Mouse (Mus musculus) gastrocnemius, postnatal 14 days (tissue): ENCODE measurements at regions not wholly inside any gene's neighbourhood (a gene's known extent, or its start where the extent isn't known, plus 50 kb on each side); places are given as distances from the start of the nearest gene placed in this dataset.

Source experiments
- DNase-seq: peaks from one replicate; pipeline ENCODE4 v3.0.0; 2021; ENCODE audit warnings: mixed read lengths
- intact Hi-C: fragments of 180-260 bp; cut with DNase I; formaldehyde crosslinking; loops from one replicate; pipeline ENCODE4 v1.15.1; 2025; ENCODE audit warnings: low total_unique reads

DNA sequence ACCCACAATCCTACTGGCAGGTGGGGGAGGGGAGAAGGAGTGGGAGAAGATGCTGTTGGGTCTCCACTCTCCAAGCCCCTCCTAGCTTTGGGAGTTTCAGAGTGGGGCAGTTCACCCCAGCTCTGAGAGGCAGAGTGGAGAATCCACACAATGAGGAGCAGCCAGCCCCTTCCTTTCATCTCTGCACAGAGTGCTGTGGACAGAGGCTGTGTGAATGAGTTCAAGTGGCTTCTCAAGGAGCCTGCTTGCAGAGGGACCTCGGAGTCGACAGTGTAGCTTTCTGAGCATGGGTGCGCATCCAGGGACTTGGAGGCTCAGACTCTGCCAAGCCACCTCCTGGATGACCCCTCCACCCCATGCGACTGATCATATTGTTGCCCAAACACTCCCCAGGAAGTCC is 88.9 kb upstream of the Gm26897 start:
- no peak for DNase-seq
- intact Hi-C loops = no loop called here

GRCm38 (mm10) chr5:111647686-111648200 is 86.0 kb upstream of the Gm26897 start:
- no peak for DNase-seq

GRCm38 (mm10) chr5:111648481-111648880 is 85.2 kb upstream of the Gm26897 start:
- DNase-seq = no peak
- intact Hi-C loops = no loop called here

More at GRCm38 (mm10) chr5:111647686-111648200, 86.0 kb upstream of the Gm26897 start:
- intact Hi-C loops = no loop called here

DNA sequence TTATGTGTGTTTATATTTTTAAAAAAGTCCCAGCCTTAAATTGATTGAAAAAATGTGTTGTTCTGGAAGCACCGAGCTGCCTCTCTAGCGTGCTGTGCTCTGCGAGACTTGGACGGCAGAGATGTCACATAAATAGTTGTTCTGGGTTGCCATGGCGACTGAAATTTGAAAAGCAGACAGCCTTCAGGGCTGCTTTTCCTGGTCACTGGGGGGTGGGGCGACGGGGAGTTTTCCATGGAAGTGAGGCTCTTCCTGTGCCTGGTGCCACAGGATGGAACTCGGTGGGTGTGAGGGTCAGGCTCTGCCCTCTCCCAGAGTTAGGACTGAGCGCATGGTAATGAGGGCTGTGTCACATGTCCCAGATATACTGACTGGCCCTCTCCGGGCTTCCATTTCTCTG is 84.7 kb upstream of the Gm26897 start:
- peak; percentile 75 for DNase-seq

DNA sequence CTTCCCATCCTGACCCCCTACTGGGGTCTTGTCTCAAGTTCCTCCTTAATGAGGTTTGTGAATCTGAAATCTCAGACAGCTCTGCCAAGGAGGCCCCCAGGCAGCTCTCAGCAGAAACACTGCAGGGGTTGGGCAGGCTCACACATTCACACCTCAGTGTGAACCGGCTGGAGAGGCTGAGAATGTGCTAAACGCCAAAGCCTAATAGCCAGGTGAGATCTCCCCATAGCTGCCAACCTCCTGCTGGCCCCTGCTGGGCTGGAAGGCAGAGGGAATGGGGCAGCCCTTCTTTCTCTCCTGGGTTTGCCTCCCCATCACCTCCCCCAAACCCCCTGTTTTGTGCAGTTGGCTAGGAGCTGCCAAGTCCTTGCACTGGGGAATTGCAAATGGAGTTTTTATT is 81.3 kb upstream of the Gm26897 start:
- no peak for DNase-seq
- intact Hi-C loops = no loop called here

More for the DNA sequence above, 84.7 kb upstream of the Gm26897 start:
- intact Hi-C loops = no loop called here

GRCm38 (mm10) chr5:111656436-111656835 is 77.3 kb upstream of the Gm26897 start:
- DNase-seq = no peak

GRCm38 (mm10) chr5:111657759-111658429 is 75.8 kb upstream of the Gm26897 start:
- no peak for DNase-seq
- intact Hi-C loops = no loop called here

More at GRCm38 (mm10) chr5:111656436-111656835, 77.3 kb upstream of the Gm26897 start:
- intact Hi-C loops = no loop called here

DNA sequence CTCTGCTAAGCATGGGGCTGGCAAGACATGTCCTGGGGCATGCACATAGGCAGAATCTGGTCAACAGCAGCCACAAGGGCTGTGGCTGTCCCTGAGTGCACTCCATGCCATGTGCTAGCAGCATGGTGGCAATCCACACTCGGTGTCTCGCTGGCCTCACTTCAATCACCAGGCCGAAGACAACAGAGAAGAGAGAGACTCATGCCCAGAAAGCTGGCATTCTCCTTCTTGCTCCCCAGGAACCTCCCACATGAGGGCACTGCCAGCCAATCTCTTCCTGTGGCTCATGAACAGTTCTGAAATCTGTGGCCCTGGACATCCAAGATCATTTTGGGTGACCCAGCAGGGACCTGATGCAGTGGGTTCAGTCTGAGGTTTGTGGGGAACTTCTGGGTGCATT is 74.5 kb upstream of the Gm26897 start:
- DNase-seq = no peak
- intact Hi-C loops = no loop called here

GRCm38 (mm10) chr5:111660447-111660846 is 73.3 kb upstream of the Gm26897 start:
- DNase-seq = no peak
- intact Hi-C loops = no loop called here

- DNase-seq = no peak
- intact Hi-C loops = no loop called here
Measured at GRCm38 (mm10) chr5:111660968-111661367, 72.8 kb upstream of the Gm26897 start.

GRCm38 (mm10) chr5:111661971-111662370 is 71.8 kb upstream of the Gm26897 start:
- peak; percentile 77 for DNase-seq
- intact Hi-C loops = no loop called here

DNA sequence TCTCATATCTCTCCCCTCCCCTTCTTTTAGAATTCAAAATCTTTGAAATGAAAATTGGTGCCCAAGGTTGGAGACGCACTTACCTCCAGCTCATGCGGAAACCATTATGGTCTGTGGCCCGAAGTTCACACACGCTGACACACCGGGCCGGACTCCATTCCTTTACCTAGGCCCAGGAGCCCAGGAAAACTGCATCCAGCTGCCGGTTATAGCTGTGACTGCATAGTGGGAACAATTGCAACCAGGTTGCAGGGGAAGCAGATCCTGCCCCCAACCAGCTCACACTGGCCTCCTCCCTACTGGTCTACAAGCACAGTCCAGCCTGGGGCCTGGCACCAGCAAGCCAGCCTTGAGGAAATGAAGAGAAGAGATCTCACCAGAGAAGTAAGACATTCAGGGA is 69.9 kb upstream of the Gm26897 start:
- intact Hi-C loops = no loop called here
- no peak for DNase-seq

GRCm38 (mm10) chr5:111665406-111665805 is 68.3 kb upstream of the Gm26897 start:
- no peak for DNase-seq
- intact Hi-C loops = no loop called here

GRCm38 (mm10) chr5:111666007-111666406 is 67.7 kb upstream of the Gm26897 start:
- DNase-seq = no peak
- intact Hi-C loops = no loop called here

DNA sequence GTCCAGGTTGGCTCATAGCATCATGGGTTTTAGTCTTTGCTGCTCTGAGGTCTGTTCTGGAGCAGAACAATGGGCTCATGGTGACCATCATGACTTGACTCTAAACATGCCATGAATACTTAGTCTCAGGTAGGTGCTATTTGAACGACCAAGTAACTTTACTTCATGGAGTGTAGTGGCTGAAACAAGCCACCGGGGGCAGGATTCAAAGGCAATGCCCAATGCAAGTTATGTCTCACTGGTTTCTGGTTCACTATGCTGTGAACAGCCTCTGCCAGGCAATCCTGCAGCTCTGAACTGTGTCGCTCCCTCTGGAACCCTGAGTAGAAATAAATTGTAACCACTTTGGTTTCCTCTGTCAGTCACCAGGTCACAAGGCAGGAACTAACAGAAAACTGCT is 65.8 kb upstream of the Gm26897 start:
- intact Hi-C loops = no loop called here
- no peak for DNase-seq

DNA sequence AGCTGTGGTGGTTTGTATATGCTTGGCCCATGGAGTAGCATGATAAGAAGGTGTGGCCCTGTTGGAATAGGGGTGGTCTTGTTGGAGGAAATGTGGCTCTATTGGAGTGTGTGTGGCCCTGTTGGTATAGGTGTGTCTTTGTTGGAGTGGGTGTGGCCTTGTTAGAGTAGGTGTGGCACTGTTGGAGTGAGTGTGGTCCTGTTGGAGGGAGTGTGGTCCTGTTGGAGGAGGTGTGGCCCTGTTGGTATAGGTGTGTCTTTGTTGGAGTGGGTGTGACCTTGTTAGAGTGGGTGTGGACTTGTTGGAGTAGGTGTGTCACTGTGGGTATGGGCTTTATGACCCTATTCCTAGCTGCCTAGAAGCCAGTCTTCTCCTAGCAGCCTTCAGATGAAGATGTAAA is 64.6 kb upstream of the Gm26897 start:
- intact Hi-C loops = no loop called here
- DNase-seq = no peak

- DNase-seq = no peak
- intact Hi-C loops = no loop called here
Measured at GRCm38 (mm10) chr5:111671762-111672161, 62.0 kb upstream of the Gm26897 start.

DNA sequence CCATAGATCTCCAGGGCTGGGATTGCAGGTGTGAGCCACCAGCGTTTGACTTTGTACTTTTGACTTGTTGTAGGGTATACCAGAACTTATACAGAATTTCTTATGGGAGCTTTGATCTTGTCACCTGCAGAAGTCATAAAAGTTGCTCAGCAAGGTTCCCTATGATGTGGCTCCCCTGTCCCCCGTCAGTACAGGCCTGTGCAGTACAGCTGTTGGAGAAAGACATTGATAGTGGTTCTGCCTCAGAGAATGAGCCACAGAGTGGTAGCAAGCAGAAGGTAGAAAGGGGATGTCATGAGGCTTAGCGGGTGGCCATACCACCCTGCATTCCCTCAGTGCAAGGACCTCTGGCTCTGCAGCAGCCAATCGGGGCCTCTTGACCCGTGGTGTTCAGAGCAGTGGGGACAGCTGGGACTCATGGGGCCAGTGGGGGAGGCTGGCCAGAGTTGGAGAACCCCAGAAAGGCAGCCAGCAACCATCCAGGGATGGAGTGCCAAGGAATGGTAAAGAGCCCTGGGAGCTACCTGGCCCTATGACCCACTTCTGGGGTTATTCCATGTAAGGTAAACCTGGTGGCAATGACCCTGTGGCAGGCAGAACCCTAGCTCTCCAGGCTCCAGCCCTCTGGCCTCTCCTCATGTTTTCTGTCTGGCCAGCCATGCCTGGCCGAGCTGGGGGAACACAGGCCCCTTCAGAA is 58.6 kb upstream of the Gm26897 start:
- DNase-seq = no peak
- intact Hi-C loops = no loop called here

DNA sequence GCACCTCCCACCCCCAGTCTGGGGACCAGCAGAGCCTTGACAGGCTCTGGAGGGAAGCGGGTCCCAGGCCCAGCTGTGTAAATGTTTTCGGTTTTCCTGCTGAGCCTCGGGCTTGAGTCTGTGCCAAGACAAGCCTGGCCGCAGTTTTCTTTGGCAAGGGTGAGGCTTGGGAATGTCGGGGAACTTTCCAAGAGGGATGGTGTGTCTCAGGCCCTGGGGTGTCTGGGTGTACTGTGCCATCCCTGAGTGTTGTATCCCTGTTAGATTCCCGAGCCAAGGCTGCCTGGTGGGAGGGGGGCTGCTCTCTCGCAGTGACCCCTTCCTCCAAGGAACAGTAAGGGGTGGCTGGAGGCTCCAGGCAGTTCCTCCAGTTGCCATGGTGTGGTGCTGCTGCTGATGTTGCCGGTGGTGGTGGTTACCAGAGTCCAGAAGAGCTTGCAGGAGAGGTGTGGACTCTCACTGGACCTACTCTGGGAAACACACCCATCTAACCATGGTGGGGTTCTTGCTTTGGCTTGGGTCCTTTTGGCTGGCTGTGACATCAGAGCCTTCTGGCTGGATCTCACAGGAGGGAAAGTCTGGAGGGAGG is 58.0 kb upstream of the Gm26897 start:
- intact Hi-C loops = no loop called here
- DNase-seq = peak; percentile 84

GRCm38 (mm10) chr5:111677847-111678311 is 55.8 kb upstream of the Gm26897 start:
- DNase-seq = no peak
- intact Hi-C loops = no loop called here

DNA sequence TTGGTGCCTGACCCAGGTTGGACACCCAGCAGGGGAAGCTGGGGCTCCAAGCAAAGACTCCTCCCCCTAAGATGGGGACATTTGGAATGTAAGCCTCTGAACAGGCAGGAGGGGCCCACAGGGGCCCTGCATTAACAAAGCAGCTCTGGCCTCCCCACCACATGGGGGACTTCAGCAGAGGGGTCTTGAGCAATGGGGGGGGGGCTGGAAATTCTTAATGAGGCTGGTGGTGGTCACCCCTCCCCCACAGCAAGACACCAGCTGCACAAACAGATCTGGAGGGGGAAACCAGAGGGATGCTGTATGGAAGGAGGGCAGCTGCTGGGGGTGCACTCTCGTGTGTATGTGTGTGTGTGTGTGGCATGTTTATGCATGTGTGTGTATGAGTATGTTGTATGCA is 55.2 kb upstream of the Gm26897 start:
- no peak for DNase-seq
- intact Hi-C loops = no loop called here
